Mouse (Mus musculus): ENCODE results near the gene Taf3.

DNA sequence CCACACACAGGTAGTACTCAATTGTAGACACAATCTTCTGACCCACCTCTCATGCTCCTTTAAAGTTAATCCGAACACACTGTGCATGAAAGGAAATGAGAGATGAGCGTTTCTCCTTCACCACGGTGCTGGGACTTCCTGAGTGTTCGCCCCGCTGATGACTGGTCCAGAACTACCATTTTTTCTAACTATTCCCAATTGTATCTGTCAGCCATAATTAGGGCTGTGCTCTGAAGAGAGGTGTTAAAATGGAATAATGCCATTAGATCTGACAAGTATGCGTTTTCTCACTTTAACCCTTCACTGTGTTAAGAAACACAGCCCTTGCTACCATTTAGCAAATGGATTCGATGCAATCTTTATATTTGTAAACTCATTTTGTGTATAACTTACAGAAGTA is 18.6 kb downstream of the Taf3 start:
- TF ChIP-seq CTCF (IDR thresholded peaks at IDR 0.05), result no peak
- no peak for TF ChIP-seq EP300 (IDR thresholded peaks at IDR 0.05; ENCODE audit: insufficient read depth, low read depth, low read length)
